Mouse (Mus musculus) megakaryocyte, embryonic 14.5 days (primary cell): ENCODE data around the gene Sgcb.

Experiments
- FLI1 ChIP-seq: IDR thresholded peaks from 2 replicates; pipeline ENCODE4 v1.6.1; 2012; ENCODE audit warnings: low read length, inconsistent platforms, mixed read lengths
- GATA1 ChIP-seq: IDR thresholded peaks from 3 replicates; pipeline ENCODE4 v1.6.1; 2012; ENCODE audit warnings: mixed read lengths, low read length, inconsistent platforms, borderline replicate concordance

GRCm38 (mm10) chr5:73683706-73684409 lies 36.3 kb upstream of the Sgcb start:
- TF ChIP-seq GATA1 (no peak), FLI1 (no peak)
